Mouse (Mus musculus) fibroblast of lung, adult 2 months (primary cell): ENCODE measurements around the gene Wdr6.

ENCODE experiments used
- DNase-seq: peaks from one replicate; pipeline ENCODE4 v3.0.0-alpha.2; 2011; ENCODE audit warnings: low read depth

The Wdr6 gene

GRCm38 (mm10) chr9:108523341-108523740 lies 55.2 kb downstream of the Wdr6 start:
- DNase-seq: no peak
